Mouse (Mus musculus) midbrain, embryonic 13.5 days (tissue): Measurements from ENCODE around the gene Gpr137b. TPM values are rescaled to one million over a fixed set of nuclear protein-coding genes. Genes with fewer than 3 reads are reported as not detected.
"Not testable (repeated sequence)": the region's sequence is repeated elsewhere in the genome, so short reads cannot be mapped to it uniquely, and the experiment has no call there.

Experiments
- ATAC-seq: fragments of 200-750 bp; cut with Nextera tagmentation; 2 replicates; pipeline ENCODE4 v1.8.0; 2017; ENCODE audit warnings: mild to moderate bottlenecking, moderate TSS enrichment, moderate library complexity
- H3K27ac ChIP-seq: fragments of 300-500 bp; sonication (generic); 2 replicates; pipeline ENCODE4 v1.5.1; 2015; ENCODE audit warnings: inconsistent platforms, mild to moderate bottlenecking, moderate library complexity
- H3K27me3 ChIP-seq: fragments of 300-500 bp; sonication (generic); 2 replicates; pipeline ENCODE4 v1.6.1; 2015; ENCODE audit warnings: mild to moderate bottlenecking, inconsistent platforms
- H3K36me3 ChIP-seq: fragments of 300-500 bp; sonication (generic); 2 replicates; pipeline ENCODE4 v1.6.1; 2015; ENCODE audit warnings: mild to moderate bottlenecking, inconsistent platforms
- H3K4me1 ChIP-seq: fragments of 300-500 bp; sonication (generic); replicated peaks from 2 replicates; pipeline ENCODE4 v1.6.1; 2015; ENCODE audit warnings: inconsistent platforms
- H3K4me2 ChIP-seq: fragments of 300-500 bp; sonication (generic); replicated peaks from 2 replicates; pipeline ENCODE4 v1.6.1; 2015; ENCODE audit warnings: moderate library complexity, mild to moderate bottlenecking, inconsistent platforms
- H3K4me3 ChIP-seq: fragments of 300-500 bp; sonication (generic); replicated peaks from 2 replicates; pipeline ENCODE4 v1.5.1; 2015; ENCODE audit warnings: mild to moderate bottlenecking, inconsistent platforms
- H3K9ac ChIP-seq: fragments of 300-500 bp; sonication (generic); replicated peaks from 2 replicates; pipeline ENCODE4 v1.6.1; 2015; ENCODE audit warnings: mild to moderate bottlenecking, inconsistent platforms
- H3K9me3 ChIP-seq: fragments of 300-500 bp; sonication (generic); 2 replicates; pipeline ENCODE4 v1.6.1; 2016; ENCODE audit warnings: mild to moderate bottlenecking, inconsistent platforms
- WGBS: fragments of 180-500 bp; shearing (Covaris S2); methylation state at CpG from one replicate; pipeline ENCODE4 v1.1.7; 2015; 5-methylcytosine and 5-hydroxymethylcytosine counted together
- polyA plus RNA-seq: library from polyadenylated mRNA; unstranded; fragments of >200 nt; fragmentation: Nextera tagmentation; extraction: Ambion mirVana; gene quantifications from 2 replicates; pipeline ENCODE4 v1.2.1, GENCODE M21; 2015

The Gpr137b gene
- polyA plus RNA-seq, 1 experiment from 2014 or later, result 31.7 TPM

GRCm38 (mm10) chr13:13403839-13404238 is 10.0 kb upstream of the Gpr137b start:
- H3K27me3 ChIP-seq, H3K27ac ChIP-seq, H3K4me3 ChIP-seq, H3K4me1 ChIP-seq, H3K36me3 ChIP-seq, H3K9me3 ChIP-seq, H3K9ac ChIP-seq, ATAC-seq, H3K4me2 ChIP-seq: not testable (repeated sequence)
- WGBS, result 86% methylated on average over 6 of the region's 6 CpGs

GRCm38 (mm10) chr13:13403366-13403765 is 9.6 kb upstream of the Gpr137b start:
- not testable (repeated sequence) for H3K4me3 ChIP-seq, H3K4me2 ChIP-seq, H3K9ac ChIP-seq, H3K36me3 ChIP-seq, H3K27ac ChIP-seq, H3K27me3 ChIP-seq, H3K9me3 ChIP-seq, ATAC-seq, H3K4me1 ChIP-seq
- WGBS, result 91% methylated on average over 3 of the region's 3 CpGs

- ATAC-seq, H3K4me2 ChIP-seq, H3K9me3 ChIP-seq, H3K4me1 ChIP-seq, H3K27me3 ChIP-seq, H3K27ac ChIP-seq, H3K9ac ChIP-seq, H3K4me3 ChIP-seq, H3K36me3 ChIP-seq: not testable (repeated sequence)
- 81% methylated on average over 5 of the region's 5 CpGs for WGBS
These were observed 9.0 kb upstream of the Gpr137b start for GRCm38 (mm10) chr13:13402818-13403217.

- H3K9ac ChIP-seq, H3K4me3 ChIP-seq, H3K27ac ChIP-seq, H3K27me3 ChIP-seq, H3K36me3 ChIP-seq, H3K4me1 ChIP-seq, H3K9me3 ChIP-seq, H3K4me2 ChIP-seq, ATAC-seq: not testable (repeated sequence)
- WGBS, result 79% methylated on average over 3 of the region's 3 CpGs
These were observed 7.0 kb upstream of the Gpr137b start for GRCm38 (mm10) chr13:13400851-13401250.

- ATAC-seq, H3K27me3 ChIP-seq, H3K4me1 ChIP-seq, H3K9me3 ChIP-seq, H3K27ac ChIP-seq, H3K36me3 ChIP-seq: not testable (repeated sequence)
- peak overlapping the region; percentile 52 for H3K4me2 ChIP-seq
- H3K9ac ChIP-seq, result 0 out of 2 replicates have a peak overlapping the region, but pooled peaks have one; percentile 19
- under 1% methylated on average over 15 of the region's 15 CpGs for WGBS
- peak overlapping the region; percentile 43 for H3K4me3 ChIP-seq
These were observed 232 bp upstream of the Gpr137b start for GRCm38 (mm10) chr13:13394096-13394395.

- H3K4me3 ChIP-seq, H3K27ac ChIP-seq, H3K4me1 ChIP-seq, H3K9ac ChIP-seq, H3K9me3 ChIP-seq, H3K4me2 ChIP-seq, H3K36me3 ChIP-seq, H3K27me3 ChIP-seq, ATAC-seq: not testable (repeated sequence)
- 100% methylated on average over 1 of the region's 7 CpGs for WGBS
These were observed 15.5 kb downstream of the Gpr137b start for GRCm38 (mm10) chr13:13378168-13378859.

GRCm38 (mm10) chr13:13377180-13377579 is 16.6 kb downstream of the Gpr137b start:
- Histone ChIP-seq H3K27ac (no peak overlapping the region), H3K4me2 (no peak overlapping the region), H3K27me3 (no peaks in the 10 kb centered on the region), H3K36me3 (peaks cover 6% of the 10 kb centered on the region), H3K9me3 (no peaks in the 10 kb centered on the region), H3K9ac (no peak overlapping the region), H3K4me3 (no peak overlapping the region), H3K4me1 (no peaks in the 10 kb centered on the region)
- 87% methylated on average over 5 of the region's 5 CpGs for WGBS
- no peak for ATAC-seq

- H3K27me3 ChIP-seq, H3K9ac ChIP-seq, H3K27ac ChIP-seq, H3K4me2 ChIP-seq, H3K4me1 ChIP-seq, ATAC-seq, H3K4me3 ChIP-seq, H3K9me3 ChIP-seq: not testable (repeated sequence)
- 95% methylated on average over 6 of the region's 6 CpGs for WGBS
- peaks cover 11% of the 10 kb centered on the region for H3K36me3 ChIP-seq
These were observed 19.8 kb downstream of the Gpr137b start for GRCm38 (mm10) chr13:13373965-13374364.

GRCm38 (mm10) chr13:13371436-13371835 is 22.4 kb downstream of the Gpr137b start:
- not testable (repeated sequence) for H3K4me1 ChIP-seq, H3K9ac ChIP-seq, H3K27ac ChIP-seq, H3K4me2 ChIP-seq, H3K9me3 ChIP-seq, H3K27me3 ChIP-seq, H3K4me3 ChIP-seq, ATAC-seq
- WGBS, result 94% methylated on average over 7 of the region's 7 CpGs
- H3K36me3 ChIP-seq, result peaks cover 18% of the 10 kb centered on the region

- peaks cover 51% of the 10 kb centered on the region for H3K36me3 ChIP-seq
- not testable (repeated sequence) for H3K4me3 ChIP-seq, H3K4me2 ChIP-seq, H3K27ac ChIP-seq, H3K4me1 ChIP-seq, H3K9me3 ChIP-seq, H3K9ac ChIP-seq, H3K27me3 ChIP-seq, ATAC-seq
- 96% methylated on average over 2 of the region's 2 CpGs for WGBS
These were observed 27.4 kb downstream of the Gpr137b start for GRCm38 (mm10) chr13:13366371-13366770.

- H3K9me3 ChIP-seq, H3K9ac ChIP-seq, H3K27ac ChIP-seq, H3K4me3 ChIP-seq, H3K4me1 ChIP-seq, H3K4me2 ChIP-seq, ATAC-seq, H3K27me3 ChIP-seq: not testable (repeated sequence)
- WGBS, result 94% methylated on average over 7 of the region's 7 CpGs
- peaks cover 56% of the 10 kb centered on the region for H3K36me3 ChIP-seq
These were observed 30.3 kb downstream of the Gpr137b start for GRCm38 (mm10) chr13:13363536-13363935.

- ATAC-seq, result 0 out of 2 replicates have a peak, but pooled peaks have one; percentile 38
- not testable (repeated sequence) for H3K4me1 ChIP-seq, H3K27ac ChIP-seq, H3K27me3 ChIP-seq, H3K9me3 ChIP-seq, H3K4me2 ChIP-seq, H3K9ac ChIP-seq, H3K4me3 ChIP-seq
- peaks cover 66% of the 10 kb centered on the region for H3K36me3 ChIP-seq
- 98% methylated on average over 6 of the region's 6 CpGs for WGBS
These were observed 31.6 kb downstream of the Gpr137b start for GRCm38 (mm10) chr13:13362261-13362660.

- not testable (repeated sequence) for H3K27me3 ChIP-seq, H3K9me3 ChIP-seq, H3K9ac ChIP-seq, H3K27ac ChIP-seq, H3K4me2 ChIP-seq, H3K4me3 ChIP-seq, ATAC-seq, H3K4me1 ChIP-seq
- H3K36me3 ChIP-seq, result peaks cover 52% of the 10 kb centered on the region
- WGBS, result 95% methylated on average over 4 of the region's 4 CpGs
These were observed 33.8 kb downstream of the Gpr137b start for GRCm38 (mm10) chr13:13360045-13360444.
